Mouse (Mus musculus): ENCODE results near the gene Dennd2c.

DNA sequence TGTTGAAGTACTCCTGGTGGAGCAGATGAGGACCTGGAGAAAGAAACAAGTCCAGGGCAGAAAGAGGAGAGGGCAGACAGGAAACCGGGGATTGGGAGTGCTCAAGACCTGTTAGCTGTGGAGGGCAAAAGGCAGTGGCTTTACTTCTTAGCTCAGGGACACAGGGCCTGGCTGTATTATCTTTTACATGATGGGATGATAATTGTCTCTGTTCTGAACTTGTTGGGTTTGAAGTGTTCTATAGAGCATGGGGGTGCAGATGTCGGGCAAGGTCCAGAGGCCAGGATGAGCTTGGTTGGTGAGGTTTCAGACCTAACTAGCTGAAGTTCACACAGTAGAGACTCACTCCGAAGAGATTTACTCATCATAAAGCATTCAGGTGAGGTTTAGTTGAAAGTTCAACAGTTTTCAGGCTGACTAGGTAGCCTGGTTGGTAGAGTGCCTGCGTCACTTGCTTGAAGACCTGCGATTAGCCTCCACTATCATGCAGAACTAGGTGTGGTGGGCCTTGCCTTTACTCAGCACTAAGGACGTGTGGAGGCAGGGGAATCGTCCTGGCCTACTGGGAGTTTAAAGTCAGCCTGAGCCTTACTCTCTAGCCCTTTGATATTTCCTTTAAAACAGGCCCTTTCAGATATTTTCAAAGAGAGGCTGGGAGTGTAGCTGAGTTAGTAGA is 5.3 kb downstream of the Dennd2c start:
- TF ChIP-seq CTCF (IDR thresholded peaks at IDR 0.05; ENCODE audit: insufficient read depth, low read depth, low read length) (no peak), POLR2A (IDR thresholded peaks at IDR 0.05; ENCODE audit: insufficient read depth, low read depth, low read length) (no peak)
